Mouse (Mus musculus): ENCODE data around the gene Adk. TPM values are rescaled to one million over a fixed set of nuclear protein-coding genes. Genes with fewer than 3 reads are reported as not detected.

The Adk gene
- polyA plus RNA-seq, 1 experiment from 2014 or later: 240 TPM

GRCm38 (mm10) chr14:21278290-21278689 is 225.9 kb downstream of the Adk start:
- Histone ChIP-seq H3K4me1 (replicated peaks; ENCODE audit: control insufficient read depth, insufficient read depth, low read length) (0 out of 2 replicates have a peak, but pooled peaks cover 2% of the 10 kb centered on the region), H3K27me3 (replicated peaks; ENCODE audit: control insufficient read depth, insufficient read depth, low read length) (no peaks in the 10 kb centered on the region), H3K36me3 (ENCODE audit: control insufficient read depth, insufficient read depth) (no peaks in the 10 kb centered on the region), H3K9ac (ENCODE audit: low read depth, low read length) (no peak overlapping the region), H3K4me3 (ENCODE audit: low read depth, low read length) (no peak overlapping the region), H3K27ac (ENCODE audit: low read depth, low read length) (no peak overlapping the region), H3K4me2 (replicated peaks; ENCODE audit: low read depth) (no peak overlapping the region), H3K9me3 (ENCODE audit: control insufficient read depth) (no peaks in the 10 kb centered on the region)
- TF ChIP-seq CTCF (IDR thresholded peaks at IDR 0.05; ENCODE audit: low read depth): no peak
- no peak for ATAC-seq
- 78% methylated on average over 2 of the region's 2 CpGs for WGBS

DNA sequence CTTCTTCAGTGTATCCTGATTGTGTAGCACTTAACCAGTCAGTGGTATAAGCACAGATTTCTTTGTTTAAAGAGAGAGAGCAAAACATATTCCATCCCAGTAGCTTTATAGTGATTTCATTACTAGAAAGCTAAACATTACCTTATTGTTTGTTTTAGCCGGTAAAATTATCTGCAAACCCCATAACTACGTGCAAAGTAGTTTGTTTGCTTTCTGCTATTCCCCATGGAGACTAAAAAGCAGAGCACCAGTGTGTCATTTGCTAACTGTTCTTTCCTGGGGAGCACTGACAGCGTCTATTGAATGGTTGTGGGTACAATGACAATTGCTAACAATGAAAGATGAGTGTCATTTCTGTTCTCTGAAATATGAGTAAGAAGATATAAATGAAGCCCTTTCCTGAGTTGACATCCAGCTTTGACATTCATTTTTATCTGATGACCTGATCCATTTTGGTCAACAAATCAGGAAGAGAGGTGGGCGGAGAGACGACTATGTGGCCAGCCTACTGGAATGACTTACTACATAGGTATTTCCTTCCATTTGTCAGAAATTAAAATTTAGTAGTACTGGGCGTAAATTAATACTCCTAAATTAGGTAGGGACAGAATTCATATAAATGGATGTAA is 226.6 kb downstream of the Adk start:
- Histone ChIP-seq H3K9ac (ENCODE audit: low read depth, low read length) (no peak overlapping the region), H3K4me3 (ENCODE audit: low read depth, low read length) (no peak overlapping the region), H3K36me3 (ENCODE audit: control insufficient read depth, insufficient read depth) (no peaks in the 10 kb centered on the region), H3K27ac (ENCODE audit: low read depth, low read length) (no peak overlapping the region), H3K9me3 (ENCODE audit: control insufficient read depth) (no peaks in the 10 kb centered on the region), H3K27me3 (replicated peaks; ENCODE audit: control insufficient read depth, insufficient read depth, low read length) (no peaks in the 10 kb centered on the region), H3K4me1 (replicated peaks; ENCODE audit: control insufficient read depth, insufficient read depth, low read length) (0 out of 2 replicates have a peak, but pooled peaks cover 2% of the 10 kb centered on the region), H3K4me2 (replicated peaks; ENCODE audit: low read depth) (no peak overlapping the region)
- no peak for ATAC-seq
- TF ChIP-seq CTCF (IDR thresholded peaks at IDR 0.05; ENCODE audit: low read depth): no peak
- 37% methylated on average over 6 of the region's 6 CpGs for WGBS

DNA sequence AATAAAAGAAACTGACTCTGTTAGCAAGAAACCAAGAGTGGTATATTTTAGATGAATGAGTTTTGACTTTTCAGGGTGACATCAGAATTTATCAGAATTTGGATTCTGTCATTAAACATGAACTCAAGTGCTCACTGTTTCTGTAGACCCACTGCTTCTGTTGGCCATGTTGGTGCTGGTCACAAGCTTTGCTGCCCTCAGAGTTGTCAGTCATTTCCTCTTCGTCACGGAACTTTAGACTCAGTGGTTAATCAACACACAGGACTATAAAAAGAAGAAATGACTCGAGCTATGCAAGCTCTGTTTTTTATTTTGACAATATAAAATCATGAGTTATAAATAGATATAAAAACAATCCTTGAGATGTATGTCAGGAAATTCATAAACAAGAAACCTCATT is 228.1 kb downstream of the Adk start:
- H3K4me1 ChIP-seq (replicated peaks; ENCODE audit: control insufficient read depth, insufficient read depth, low read length): 0 out of 2 replicates have a peak, but pooled peaks cover 2% of the 10 kb centered on the region
- H3K9ac ChIP-seq (ENCODE audit: low read depth, low read length): no peak overlapping the region
- 26% methylated on average over 3 of the region's 3 CpGs for WGBS
- peak; percentile 57; the same call in 1 of the 2 replicates for ATAC-seq
- TF ChIP-seq CTCF (IDR thresholded peaks at IDR 0.05; ENCODE audit: low read depth): no peak
- H3K4me2 ChIP-seq (replicated peaks; ENCODE audit: low read depth): no peak overlapping the region
- no peaks in the 10 kb centered on the region for H3K9me3 ChIP-seq (ENCODE audit: control insufficient read depth)
- no peak overlapping the region for H3K4me3 ChIP-seq (ENCODE audit: low read depth, low read length)
- H3K36me3 ChIP-seq (ENCODE audit: control insufficient read depth, insufficient read depth): no peaks in the 10 kb centered on the region
- H3K27ac ChIP-seq (ENCODE audit: low read depth, low read length): no peak overlapping the region
- no peaks in the 10 kb centered on the region for H3K27me3 ChIP-seq (replicated peaks; ENCODE audit: control insufficient read depth, insufficient read depth, low read length)

- H3K9ac ChIP-seq (ENCODE audit: low read depth, low read length): no peak overlapping the region
- no peak overlapping the region for H3K4me2 ChIP-seq (replicated peaks; ENCODE audit: low read depth)
- ATAC-seq: no peak
- no peaks in the 10 kb centered on the region for H3K9me3 ChIP-seq (ENCODE audit: control insufficient read depth)
- TF ChIP-seq CTCF (IDR thresholded peaks at IDR 0.05; ENCODE audit: low read depth): no peak
- WGBS: 86% methylated on average over 4 of the region's 4 CpGs
- no peak overlapping the region for H3K4me3 ChIP-seq (ENCODE audit: low read depth, low read length)
- H3K4me1 ChIP-seq (replicated peaks; ENCODE audit: control insufficient read depth, insufficient read depth, low read length): 0 out of 2 replicates have a peak, but pooled peaks cover 2% of the 10 kb centered on the region
- H3K27me3 ChIP-seq (replicated peaks; ENCODE audit: control insufficient read depth, insufficient read depth, low read length): no peaks in the 10 kb centered on the region
- H3K36me3 ChIP-seq (ENCODE audit: control insufficient read depth, insufficient read depth): no peaks in the 10 kb centered on the region
- H3K27ac ChIP-seq (ENCODE audit: low read depth, low read length): no peak overlapping the region
Measured at GRCm38 (mm10) chr14:21281506-21281905, 229.1 kb downstream of the Adk start.

GRCm38 (mm10) chr14:21284116-21284515 is 231.7 kb downstream of the Adk start:
- Histone ChIP-seq H3K4me3 (ENCODE audit: low read depth, low read length) (no peak overlapping the region), H3K9ac (ENCODE audit: low read depth, low read length) (no peak overlapping the region), H3K4me1 (replicated peaks; ENCODE audit: control insufficient read depth, insufficient read depth, low read length) (peaks cover 2% of the 10 kb centered on the region; the same call in 1 of the 2 replicates), H3K27me3 (replicated peaks; ENCODE audit: control insufficient read depth, insufficient read depth, low read length) (no peaks in the 10 kb centered on the region), H3K4me2 (replicated peaks; ENCODE audit: low read depth) (no peak overlapping the region), H3K36me3 (ENCODE audit: control insufficient read depth, insufficient read depth) (no peaks in the 10 kb centered on the region), H3K9me3 (ENCODE audit: control insufficient read depth) (no peaks in the 10 kb centered on the region), H3K27ac (ENCODE audit: low read depth, low read length) (no peak overlapping the region)
- 62% methylated on average over 7 of the region's 7 CpGs for WGBS
- no peak for ATAC-seq
- TF ChIP-seq CTCF (IDR thresholded peaks at IDR 0.05; ENCODE audit: low read depth): no peak

DNA sequence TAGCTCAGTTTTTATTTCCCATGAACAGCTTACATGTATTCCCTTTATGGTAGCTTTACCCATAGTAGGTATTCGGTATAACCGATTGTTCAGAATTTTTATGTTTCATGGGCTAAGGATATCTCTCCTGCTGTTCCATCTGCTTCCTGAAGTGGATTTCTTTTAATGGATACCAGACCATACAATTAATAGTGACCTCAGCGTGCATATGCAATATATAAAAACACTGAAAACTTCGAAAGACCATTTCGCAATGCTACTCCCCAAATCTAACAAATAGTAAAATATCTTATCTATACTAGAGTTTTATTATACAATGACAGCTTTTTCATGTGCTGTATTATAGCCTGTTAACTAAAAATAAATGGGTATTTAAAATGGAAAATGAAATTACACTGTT is 232.5 kb downstream of the Adk start:
- no peak overlapping the region for H3K4me2 ChIP-seq (replicated peaks; ENCODE audit: low read depth)
- H3K36me3 ChIP-seq (ENCODE audit: control insufficient read depth, insufficient read depth): no peaks in the 10 kb centered on the region
- H3K27ac ChIP-seq (ENCODE audit: low read depth, low read length): no peak overlapping the region
- TF ChIP-seq CTCF (IDR thresholded peaks at IDR 0.05; ENCODE audit: low read depth): no peak
- peaks cover 2% of the 10 kb centered on the region; the same call in 1 of the 2 replicates for H3K4me1 ChIP-seq (replicated peaks; ENCODE audit: control insufficient read depth, insufficient read depth, low read length)
- no peak overlapping the region for H3K9ac ChIP-seq (ENCODE audit: low read depth, low read length)
- no peak for ATAC-seq
- no peak overlapping the region for H3K4me3 ChIP-seq (ENCODE audit: low read depth, low read length)
- WGBS: 56% methylated on average over 5 of the region's 5 CpGs
- no peaks in the 10 kb centered on the region for H3K27me3 ChIP-seq (replicated peaks; ENCODE audit: control insufficient read depth, insufficient read depth, low read length)
- H3K9me3 ChIP-seq (ENCODE audit: control insufficient read depth): no peaks in the 10 kb centered on the region

Data from intestine, postnatal 0 days (tissue).